Mouse (Mus musculus): ENCODE data around the gene Ap1b1. TPM values are rescaled to one million over a fixed set of nuclear protein-coding genes. Genes with fewer than 3 reads are reported as not detected.

The Ap1b1 gene
- polyA plus RNA-seq, 1 experiment from 2014 or later: 82.7 TPM

DNA sequence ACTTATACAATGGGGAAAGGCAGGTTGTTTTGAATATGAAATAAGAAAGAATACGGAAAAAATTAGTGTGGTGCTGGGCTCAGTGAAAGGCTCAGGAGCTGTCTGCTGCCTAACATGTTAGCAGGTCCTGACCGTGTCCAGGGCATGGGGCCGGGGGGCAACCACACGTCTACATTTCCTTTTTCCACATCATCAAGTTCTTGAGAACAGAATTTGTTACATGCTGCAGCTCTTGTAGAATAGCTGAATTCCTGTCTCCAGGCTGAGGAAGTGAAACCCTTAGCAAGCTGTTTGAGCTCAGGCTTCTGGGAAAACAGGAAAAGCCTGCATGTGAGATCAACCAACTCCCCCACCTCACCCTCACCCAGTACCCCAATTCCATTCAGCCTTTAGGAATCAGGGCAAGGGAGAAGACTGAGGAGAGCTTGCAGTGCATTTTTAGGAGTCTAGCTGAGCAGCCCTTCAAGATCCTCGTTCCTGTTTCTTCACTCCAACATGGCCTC lies 25.6 kb downstream of the Ap1b1 start:
- H3K9ac ChIP-seq: no peak overlapping the region
- no peaks in the 10 kb centered on the region for H3K9me3 ChIP-seq
- H3K36me3 ChIP-seq: peaks cover 64% of the 10 kb centered on the region
- ATAC-seq (ENCODE audit: low FRiP score, low read depth): no peak
- no peaks in the 10 kb centered on the region for H3K4me1 ChIP-seq
- H3K4me2 ChIP-seq (replicated peaks): no peak overlapping the region
- H3K4me3 ChIP-seq: no peak overlapping the region
- no peak overlapping the region for H3K27ac ChIP-seq
- 92% methylated on average over 5 of the region's 5 CpGs for WGBS
- no peaks in the 10 kb centered on the region for H3K27me3 ChIP-seq (replicated peaks)

GRCm38 (mm10) chr11:5015720-5016119 lies 29.1 kb downstream of the Ap1b1 start:
- H3K4me1 ChIP-seq: no peaks in the 10 kb centered on the region
- H3K9me3 ChIP-seq: no peaks in the 10 kb centered on the region
- H3K27me3 ChIP-seq (replicated peaks): no peaks in the 10 kb centered on the region
- ATAC-seq (ENCODE audit: low FRiP score, low read depth): no peak
- H3K4me2 ChIP-seq (replicated peaks): no peak overlapping the region
- H3K36me3 ChIP-seq: peaks cover 86% of the 10 kb centered on the region
- no peak overlapping the region for H3K9ac ChIP-seq
- no peak overlapping the region for H3K4me3 ChIP-seq
- H3K27ac ChIP-seq: no peak overlapping the region
- WGBS: 51% methylated on average over 2 of the region's 2 CpGs

DNA sequence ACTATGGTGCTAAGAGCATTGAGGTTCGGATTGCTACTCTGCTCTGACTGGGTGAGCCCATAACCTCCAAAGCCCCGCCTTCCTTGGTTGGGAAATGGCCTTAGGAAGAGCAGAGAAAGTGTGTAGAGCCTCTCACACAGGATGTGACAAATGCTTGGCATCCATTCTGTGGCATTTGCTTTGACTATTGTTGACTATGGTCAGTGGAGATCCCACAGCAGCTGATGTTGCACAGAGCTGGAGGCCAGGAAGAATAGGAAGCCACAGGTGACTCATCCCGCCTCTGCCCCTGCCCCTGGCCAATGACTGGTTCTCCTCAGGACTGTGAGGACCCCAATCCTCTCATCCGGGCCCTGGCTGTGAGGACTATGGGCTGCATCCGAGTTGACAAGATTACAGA lies 29.7 kb downstream of the Ap1b1 start:
- no peak for ATAC-seq (ENCODE audit: low FRiP score, low read depth)
- 94% methylated on average over 5 of the region's 5 CpGs for WGBS
- peaks cover 85% of the 10 kb centered on the region for H3K36me3 ChIP-seq

DNA sequence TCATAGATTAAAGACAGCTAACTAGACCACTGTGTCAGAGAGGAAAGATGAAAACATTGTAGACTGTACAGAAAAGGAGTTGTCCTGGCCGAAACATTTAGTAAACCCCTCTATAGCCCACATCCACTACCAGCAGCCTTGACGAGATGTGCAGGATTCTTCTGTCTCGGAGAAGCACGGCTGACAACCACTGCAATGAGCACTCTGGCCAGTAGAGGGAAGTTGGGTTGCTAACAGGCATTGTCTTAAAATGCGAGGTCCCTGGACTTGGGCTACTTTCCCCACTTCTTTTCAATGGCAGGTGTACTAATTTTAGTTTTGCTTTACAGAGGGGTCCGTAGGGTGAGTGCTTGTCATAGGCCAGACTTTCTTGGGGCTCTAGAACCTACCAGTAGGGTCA lies 30.9 kb downstream of the Ap1b1 start:
- WGBS: 74% methylated on average over 6 of the region's 6 CpGs

More for the DNA sequence above, 29.7 kb downstream of the Ap1b1 start:
- Histone ChIP-seq H3K9me3 (no peaks in the 10 kb centered on the region), H3K27me3 (replicated peaks) (no peaks in the 10 kb centered on the region), H3K4me1 (no peaks in the 10 kb centered on the region), H3K4me2 (replicated peaks) (no peak overlapping the region), H3K27ac (no peak overlapping the region), H3K9ac (no peak overlapping the region), H3K4me3 (no peak overlapping the region)

GRCm38 (mm10) chr11:5025108-5025507 lies 38.5 kb downstream of the Ap1b1 start:
- Histone ChIP-seq H3K27ac (no peak overlapping the region), H3K9ac (no peak overlapping the region), H3K27me3 (replicated peaks) (no peaks in the 10 kb centered on the region), H3K4me2 (replicated peaks) (no peak overlapping the region), H3K4me3 (no peak overlapping the region), H3K36me3 (peaks cover 82% of the 10 kb centered on the region), H3K9me3 (no peaks in the 10 kb centered on the region), H3K4me1 (no peaks in the 10 kb centered on the region)
- ATAC-seq (ENCODE audit: low FRiP score, low read depth): no peak
- WGBS: 100% methylated on average over 1 of the region's 1 CpGs

More for the DNA sequence above, 30.9 kb downstream of the Ap1b1 start:
- H3K4me2 ChIP-seq (replicated peaks): no peak overlapping the region
- no peak overlapping the region for H3K9ac ChIP-seq
- no peaks in the 10 kb centered on the region for H3K9me3 ChIP-seq
- H3K4me3 ChIP-seq: no peak overlapping the region
- no peak for ATAC-seq (ENCODE audit: low FRiP score, low read depth)
- H3K27ac ChIP-seq: no peak overlapping the region
- no peaks in the 10 kb centered on the region for H3K4me1 ChIP-seq
- H3K27me3 ChIP-seq (replicated peaks): no peaks in the 10 kb centered on the region
- peaks cover 79% of the 10 kb centered on the region for H3K36me3 ChIP-seq

GRCm38 (mm10) chr11:5028228-5028627 lies 41.6 kb downstream of the Ap1b1 start:
- WGBS: 94% methylated on average over 7 of the region's 7 CpGs
- Histone ChIP-seq H3K9me3 (no peaks in the 10 kb centered on the region), H3K9ac (no peak overlapping the region), H3K4me2 (replicated peaks) (no peak overlapping the region), H3K27me3 (replicated peaks) (no peaks in the 10 kb centered on the region), H3K27ac (no peak overlapping the region), H3K4me3 (no peak overlapping the region), H3K4me1 (no peaks in the 10 kb centered on the region), H3K36me3 (peaks cover 98% of the 10 kb centered on the region)
- ATAC-seq (ENCODE audit: low FRiP score, low read depth): no peak

DNA sequence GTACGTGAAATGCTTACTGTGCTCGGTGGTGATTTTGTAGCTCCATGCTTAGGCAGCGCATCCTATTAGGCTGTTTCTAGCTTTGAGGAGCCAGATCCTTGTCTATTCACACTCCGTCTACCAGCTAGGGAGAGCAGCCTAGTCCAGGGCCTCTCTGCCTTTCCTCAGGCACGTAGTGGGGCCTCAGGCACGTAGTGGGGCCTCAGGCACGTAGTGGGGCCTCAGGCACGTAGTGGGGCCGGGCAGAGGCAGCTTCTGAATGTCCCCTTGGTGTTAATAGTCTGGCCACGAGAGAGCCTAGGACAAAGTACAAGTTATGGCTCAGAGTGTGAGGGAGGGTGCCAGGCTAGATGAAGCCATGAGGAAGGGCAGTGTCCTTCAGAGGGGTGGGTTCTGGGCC lies 46.1 kb downstream of the Ap1b1 start:
- WGBS: 94% methylated on average over 10 of the region's 10 CpGs
- Histone ChIP-seq H3K9ac (no peak overlapping the region), H3K9me3 (no peaks in the 10 kb centered on the region), H3K4me1 (no peaks in the 10 kb centered on the region), H3K4me2 (replicated peaks) (no peak overlapping the region), H3K27me3 (replicated peaks) (no peaks in the 10 kb centered on the region), H3K36me3 (peaks cover 99% of the 10 kb centered on the region), H3K27ac (no peak overlapping the region), H3K4me3 (no peak overlapping the region)
- no peak for ATAC-seq (ENCODE audit: low FRiP score, low read depth)

- Histone ChIP-seq H3K27ac (no peak overlapping the region), H3K27me3 (replicated peaks) (no peaks in the 10 kb centered on the region), H3K4me3 (no peak overlapping the region), H3K4me1 (no peaks in the 10 kb centered on the region), H3K9ac (no peak overlapping the region), H3K36me3 (peaks cover 99% of the 10 kb centered on the region), H3K4me2 (replicated peaks) (no peak overlapping the region), H3K9me3 (no peaks in the 10 kb centered on the region)
- WGBS: 90% methylated on average over 3 of the region's 3 CpGs
- no peak for ATAC-seq (ENCODE audit: low FRiP score, low read depth)
Observed at GRCm38 (mm10) chr11:5033136-5033535, 46.5 kb downstream of the Ap1b1 start.

GRCm38 (mm10) chr11:5035421-5035820 lies 48.8 kb downstream of the Ap1b1 start:
- Histone ChIP-seq H3K36me3 (peaks cover 100% of the 10 kb centered on the region), H3K4me1 (no peaks in the 10 kb centered on the region), H3K27me3 (replicated peaks) (no peaks in the 10 kb centered on the region), H3K4me2 (replicated peaks) (no peak overlapping the region), H3K9ac (no peak overlapping the region), H3K4me3 (no peak overlapping the region), H3K9me3 (no peaks in the 10 kb centered on the region), H3K27ac (no peak overlapping the region)
- ATAC-seq (ENCODE audit: low FRiP score, low read depth): no peak
- 92% methylated on average over 4 of the region's 4 CpGs for WGBS

DNA sequence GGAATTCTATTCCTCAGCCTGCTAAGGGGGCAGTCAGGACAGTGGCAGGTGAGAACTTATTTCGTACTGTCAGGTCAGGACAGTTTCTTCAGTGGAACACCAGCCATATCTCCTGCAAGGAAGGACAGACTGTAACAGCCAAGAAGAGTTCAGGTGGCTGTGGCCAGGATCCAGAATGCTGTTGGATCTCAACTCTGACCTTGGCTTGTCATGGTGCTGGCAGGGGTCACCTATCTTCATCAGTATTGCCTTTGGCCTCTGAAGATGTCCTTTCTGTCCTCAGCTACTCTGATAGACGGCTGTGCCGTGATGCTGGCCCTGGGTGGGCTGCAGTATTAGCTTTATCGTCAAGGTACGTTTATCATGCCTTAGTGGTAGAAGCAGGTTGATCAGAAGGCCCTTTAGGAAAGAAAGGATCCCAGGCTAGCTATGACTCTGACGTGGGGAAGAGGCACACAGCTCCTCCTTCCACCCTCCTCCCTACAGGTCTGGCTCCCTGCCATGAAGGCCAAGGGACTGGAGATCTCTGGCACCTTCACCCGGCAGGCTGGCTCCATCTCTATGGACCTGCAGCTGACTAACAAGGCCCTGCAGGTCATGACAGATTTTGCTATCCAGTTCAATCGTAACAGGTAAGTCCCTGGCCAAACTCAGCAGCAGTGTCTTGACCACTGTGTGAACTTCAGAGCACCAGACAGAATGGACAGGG lies 50.7 kb downstream of the Ap1b1 start:
- Histone ChIP-seq H3K9me3 (no peaks in the 10 kb centered on the region), H3K4me3 (no peak overlapping the region), H3K4me1 (no peaks in the 10 kb centered on the region), H3K27ac (no peak overlapping the region), H3K4me2 (replicated peaks) (no peak overlapping the region), H3K27me3 (replicated peaks) (no peaks in the 10 kb centered on the region), H3K36me3 (peaks cover 100% of the 10 kb centered on the region), H3K9ac (no peak overlapping the region)
- WGBS: 92% methylated on average over 8 of the region's 8 CpGs
- no peak for ATAC-seq (ENCODE audit: low FRiP score, low read depth)

DNA sequence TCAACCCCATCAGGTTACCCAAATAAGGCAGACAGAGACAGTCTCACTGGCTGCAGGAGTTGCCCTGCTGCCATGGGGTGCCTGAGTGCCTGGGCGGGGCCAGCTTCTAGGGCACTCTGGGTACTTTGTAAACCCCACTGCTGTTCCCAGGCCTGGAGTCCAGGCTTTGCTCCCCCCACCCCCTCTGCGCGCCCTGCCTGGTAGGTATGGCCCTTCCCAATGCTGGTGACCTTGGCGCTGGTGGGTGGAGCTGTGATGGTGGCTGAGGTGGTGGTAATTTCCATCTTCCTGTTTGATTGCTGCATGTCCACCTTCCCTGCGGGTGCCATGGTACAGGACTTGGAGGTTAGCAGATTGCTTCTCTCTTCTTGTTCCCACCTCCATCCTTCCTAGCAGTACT lies 54.0 kb downstream of the Ap1b1 start:
- H3K4me2 ChIP-seq (replicated peaks): no peak overlapping the region
- no peaks in the 10 kb centered on the region for H3K27me3 ChIP-seq (replicated peaks)
- no peak overlapping the region for H3K9ac ChIP-seq
- no peaks in the 10 kb centered on the region for H3K4me1 ChIP-seq
- no peak for ATAC-seq (ENCODE audit: low FRiP score, low read depth)
- H3K27ac ChIP-seq: no peak overlapping the region
- H3K4me3 ChIP-seq: no peak overlapping the region
- no peaks in the 10 kb centered on the region for H3K9me3 ChIP-seq
- peaks cover 68% of the 10 kb centered on the region for H3K36me3 ChIP-seq
- WGBS: 94% methylated on average over 5 of the region's 5 CpGs

- Histone ChIP-seq H3K36me3 (peaks cover 61% of the 10 kb centered on the region), H3K27me3 (replicated peaks) (no peaks in the 10 kb centered on the region), H3K4me1 (no peaks in the 10 kb centered on the region), H3K27ac (no peak overlapping the region), H3K9ac (no peak overlapping the region), H3K4me3 (no peak overlapping the region), H3K4me2 (replicated peaks) (no peak overlapping the region), H3K9me3 (no peaks in the 10 kb centered on the region)
- no peak for ATAC-seq (ENCODE audit: low FRiP score, low read depth)
- 83% methylated on average over 18 of the region's 18 CpGs for WGBS
Observed at GRCm38 (mm10) chr11:5041144-5041780, 54.6 kb downstream of the Ap1b1 start.
